Mouse (Mus musculus) spleen, postnatal 10 days (tissue): ENCODE measurements around the gene Cisd3.

Source experiments
- DNase-seq, 2 experiments: peaks; one replicate each; pipeline ENCODE4 v3.0.0; 2021 to 2022; ENCODE audit warnings: low spot score in 2 of 2

The Cisd3 gene

GRCm38 (mm10) chr11:97662893-97663527, 22.6 kb upstream of the Cisd3 start, which contains the start of gene Mllt6:
Mllt6 (plus strand) TSS chr11:97663414.
- DNase-seq = peak in 1 of 2 experiments; percentile 73

GRCm38 (mm10) chr11:97663528-97664338, 21.9 kb upstream of the Cisd3 start:
- peak in 1 of 2 experiments; percentile 52 for DNase-seq

GRCm38 (mm10) chr11:97664339-97664665, 21.3 kb upstream of the Cisd3 start:
- no peak for DNase-seq

- no peak for DNase-seq
These were observed 20.8 kb upstream of the Cisd3 start for GRCm38 (mm10) chr11:97664771-97665240.

- DNase-seq = no peak
These were observed 20.2 kb upstream of the Cisd3 start for GRCm38 (mm10) chr11:97665431-97665830.

GRCm38 (mm10) chr11:97666221-97666620, 19.4 kb upstream of the Cisd3 start:
- no peak for DNase-seq

- DNase-seq = no peak
These were observed 18.8 kb upstream of the Cisd3 start for GRCm38 (mm10) chr11:97666794-97667193.

- no peak for DNase-seq
These were observed 17.5 kb upstream of the Cisd3 start for GRCm38 (mm10) chr11:97668160-97668559.

- no peak for DNase-seq
These were observed 16.4 kb upstream of the Cisd3 start for GRCm38 (mm10) chr11:97669268-97669667.

- DNase-seq = no peak
These were observed 15.8 kb upstream of the Cisd3 start for GRCm38 (mm10) chr11:97669829-97670228.

- DNase-seq = no peak
These were observed 15.1 kb upstream of the Cisd3 start for GRCm38 (mm10) chr11:97670234-97671176.

GRCm38 (mm10) chr11:97671177-97671527, 14.5 kb upstream of the Cisd3 start:
- no peak for DNase-seq

GRCm38 (mm10) chr11:97673148-97673547, 12.5 kb upstream of the Cisd3 start:
- DNase-seq = no peak

GRCm38 (mm10) chr11:97676050-97676754, 9.4 kb upstream of the Cisd3 start:
- DNase-seq = no peak

- DNase-seq = no peak
These were observed 8.2 kb upstream of the Cisd3 start for GRCm38 (mm10) chr11:97677381-97677780.

- no peak for DNase-seq
These were observed 7.8 kb upstream of the Cisd3 start for GRCm38 (mm10) chr11:97677842-97678241.

- no peak for DNase-seq
These were observed 7.3 kb upstream of the Cisd3 start for GRCm38 (mm10) chr11:97678301-97678700.

- DNase-seq = no peak
These were observed 5.2 kb upstream of the Cisd3 start for GRCm38 (mm10) chr11:97680430-97680829.

- DNase-seq = no peak
These were observed 3.0 kb upstream of the Cisd3 start for GRCm38 (mm10) chr11:97682504-97683055.

GRCm38 (mm10) chr11:97684063-97684680, 1.5 kb upstream of the Cisd3 start:
- peak in 1 of 2 experiments; percentile 67 for DNase-seq

- no peak for DNase-seq
These were observed 860 bp upstream of the Cisd3 start for GRCm38 (mm10) chr11:97684766-97685165.
